Mouse (Mus musculus) forebrain, embryonic 11.5 days (tissue): ENCODE results near the gene Hoxa3. TPM values are rescaled to one million over a fixed set of nuclear protein-coding genes. Genes with fewer than 3 reads are reported as not detected.

ENCODE experiments used
- ATAC-seq: fragments of 200-750 bp; cut with Nextera tagmentation; replicated peaks from 2 replicates; pipeline ENCODE4 v1.8.0; 2017; ENCODE audit warnings: moderate TSS enrichment; ENCODE audit not compliant: low FRiP score
- DNase-seq: peaks from one replicate; pipeline ENCODE4 v3.0.0-alpha.2; 2017; ENCODE audit warnings: low spot score
- H3K27ac ChIP-seq: fragments of 300-500 bp; sonication (generic); 2 replicates; pipeline ENCODE4 v1.5.1; 2014; ENCODE audit warnings: low read depth, low read length
- H3K27me3 ChIP-seq: fragments of 300-500 bp; sonication (generic); 2 replicates; pipeline ENCODE4 v1.6.1; 2014; ENCODE audit warnings: mild to moderate bottlenecking, low read length, mixed read lengths; ENCODE audit not compliant: control insufficient read depth, insufficient read depth
- H3K36me3 ChIP-seq: fragments of 300-500 bp; sonication (generic); 2 replicates; pipeline ENCODE4 v1.6.1; 2014; ENCODE audit warnings: mild to moderate bottlenecking, low read length, moderate library complexity, mixed read lengths; ENCODE audit not compliant: control insufficient read depth, insufficient read depth
- H3K4me1 ChIP-seq: fragments of 300-500 bp; sonication (generic); replicated peaks from 2 replicates; pipeline ENCODE4 v1.6.1; 2014; ENCODE audit warnings: low read length, mixed read lengths; ENCODE audit not compliant: control insufficient read depth, insufficient read depth
- H3K4me2 ChIP-seq: fragments of 300-500 bp; sonication (generic); 2 replicates; pipeline ENCODE4 v1.6.1; 2014; ENCODE audit warnings: low read depth, mild to moderate bottlenecking, low read length, moderate library complexity, mixed read lengths; ENCODE audit not compliant: severe bottlenecking
- H3K4me3 ChIP-seq: fragments of 300-500 bp; sonication (generic); 2 replicates; pipeline ENCODE4 v1.5.1; 2014; ENCODE audit warnings: low read depth, low read length
- H3K9ac ChIP-seq: fragments of 300-500 bp; sonication (generic); 2 replicates; pipeline ENCODE4 v1.6.1; 2014; ENCODE audit warnings: low read length
- H3K9me3 ChIP-seq: fragments of 300-500 bp; sonication (generic); 2 replicates; pipeline ENCODE4 v1.6.1; 2016; ENCODE audit warnings: low read length, mixed read lengths; ENCODE audit not compliant: control insufficient read depth
- WGBS: fragments of 180-500 bp; shearing (Covaris S2); extraction: QIAGEN DNeasy Blood & Tissue Kit; methylation state at CpG from one replicate; pipeline ENCODE4 v1.1.7; 2014; 5-methylcytosine and 5-hydroxymethylcytosine counted together
- polyA plus RNA-seq: library from polyadenylated mRNA; unstranded; fragments of >200 nt; fragmentation: Nextera tagmentation; extraction: Ambion mirVana; gene quantifications from 2 replicates; pipeline ENCODE4 v1.2.1, GENCODE M21; 2014

The Hoxa3 gene
- polyA plus RNA-seq, 1 experiment from 2014 or later = not detected

- 5% methylated on average over 14 of the region's 14 CpGs for WGBS
- Histone ChIP-seq H3K4me3 (no peak overlapping the region), H3K27ac (no peak overlapping the region), H3K27me3 (peaks cover 100% of the 10 kb centered on the region), H3K9me3 (no peaks in the 10 kb centered on the region), H3K9ac (no peak overlapping the region), H3K4me1 (peaks cover 9% of the 10 kb centered on the region), H3K4me2 (no peak overlapping the region), H3K36me3 (no peaks in the 10 kb centered on the region)
- ATAC-seq (no peak), DNase-seq (no peak)
These were observed 5.6 kb upstream of the Hoxa3 start for GRCm38 (mm10) chr6:52218643-52219215.

- H3K27ac ChIP-seq = no peak overlapping the region
- DNase-seq = no peak
- H3K4me1 ChIP-seq = peaks cover 9% of the 10 kb centered on the region
- no peak for ATAC-seq
- no peaks in the 10 kb centered on the region for H3K9me3 ChIP-seq
- H3K36me3 ChIP-seq = no peaks in the 10 kb centered on the region
- no peak overlapping the region for H3K9ac ChIP-seq
- no peak overlapping the region for H3K4me3 ChIP-seq
- H3K4me2 ChIP-seq = no peak overlapping the region
- 2% methylated on average over 23 of the region's 23 CpGs for WGBS
- H3K27me3 ChIP-seq = peaks cover 100% of the 10 kb centered on the region
These were observed 4.9 kb upstream of the Hoxa3 start for GRCm38 (mm10) chr6:52217895-52218642.

- peak overlapping the region; percentile 47 for H3K4me2 ChIP-seq
- H3K9me3 ChIP-seq = no peaks in the 10 kb centered on the region
- peak overlapping the region; percentile 24 for H3K4me3 ChIP-seq
- no peak for ATAC-seq
- H3K4me1 ChIP-seq = peaks cover 9% of the 10 kb centered on the region
- WGBS = under 1% methylated on average over 25 of the region's 25 CpGs
- H3K27ac ChIP-seq = no peak overlapping the region
- peaks cover 100% of the 10 kb centered on the region for H3K27me3 ChIP-seq
- H3K36me3 ChIP-seq = no peaks in the 10 kb centered on the region
- peak; percentile 82 for DNase-seq
- H3K9ac ChIP-seq = no peak overlapping the region
These were observed 4.3 kb upstream of the Hoxa3 start for GRCm38 (mm10) chr6:52217459-52217768.

- H3K9me3 ChIP-seq = no peaks in the 10 kb centered on the region
- H3K27me3 ChIP-seq = peaks cover 100% of the 10 kb centered on the region
- H3K27ac ChIP-seq = no peak overlapping the region
- no peaks in the 10 kb centered on the region for H3K36me3 ChIP-seq
- DNase-seq = peak; percentile 70
- H3K9ac ChIP-seq = no peak overlapping the region
- peaks cover 9% of the 10 kb centered on the region for H3K4me1 ChIP-seq
- peak overlapping the region; percentile 47 for H3K4me2 ChIP-seq
- WGBS = 2% methylated on average over 60 of the region's 60 CpGs
- no peak for ATAC-seq
- peak overlapping the region; percentile 24 for H3K4me3 ChIP-seq
These were observed 3.7 kb upstream of the Hoxa3 start for GRCm38 (mm10) chr6:52216691-52217458.

- Histone ChIP-seq H3K27ac (no peak overlapping the region), H3K4me2 (no peak overlapping the region), H3K36me3 (no peaks in the 10 kb centered on the region), H3K9me3 (no peaks in the 10 kb centered on the region), H3K4me1 (peaks cover 6% of the 10 kb centered on the region), H3K4me3 (no peak overlapping the region), H3K27me3 (peaks cover 100% of the 10 kb centered on the region), H3K9ac (no peak overlapping the region)
- 2% methylated on average over 30 of the region's 30 CpGs for WGBS
- DNase-seq = peak; percentile 54
- ATAC-seq = no peak
These were observed 2.8 kb upstream of the Hoxa3 start for GRCm38 (mm10) chr6:52215771-52216535.

GRCm38 (mm10) chr6:52215070-52215469 is 1.9 kb upstream of the Hoxa3 start:
- no peak overlapping the region for H3K27ac ChIP-seq
- peaks cover 6% of the 10 kb centered on the region; the same call in 1 of the 2 replicates for H3K4me1 ChIP-seq
- WGBS = 12% methylated on average over 3 of the region's 3 CpGs
- no peak for ATAC-seq
- H3K36me3 ChIP-seq = no peaks in the 10 kb centered on the region
- H3K4me3 ChIP-seq = no peak overlapping the region
- H3K9ac ChIP-seq = no peak overlapping the region
- H3K4me2 ChIP-seq = no peak overlapping the region
- H3K27me3 ChIP-seq = peaks cover 99% of the 10 kb centered on the region
- H3K9me3 ChIP-seq = no peaks in the 10 kb centered on the region
- peak; percentile 51 for DNase-seq

GRCm38 (mm10) chr6:52214271-52214670 is 1.1 kb upstream of the Hoxa3 start:
- ATAC-seq = no peak
- DNase-seq = peak; percentile 49
- Histone ChIP-seq H3K27ac (no peak overlapping the region), H3K4me3 (no peak overlapping the region), H3K27me3 (peaks cover 99% of the 10 kb centered on the region), H3K4me1 (peaks cover 6% of the 10 kb centered on the region; the same call in 1 of the 2 replicates), H3K9ac (no peak overlapping the region), H3K9me3 (no peaks in the 10 kb centered on the region), H3K36me3 (no peaks in the 10 kb centered on the region), H3K4me2 (no peak overlapping the region)
- 9% methylated on average over 5 of the region's 5 CpGs for WGBS

GRCm38 (mm10) chr6:52212556-52213118 is 499 bp downstream of the Hoxa3 start:
- peaks cover 99% of the 10 kb centered on the region for H3K27me3 ChIP-seq
- no peak overlapping the region for H3K4me2 ChIP-seq
- peaks cover 11% of the 10 kb centered on the region for H3K4me1 ChIP-seq
- no peak overlapping the region for H3K4me3 ChIP-seq
- DNase-seq (peak; percentile 47), ATAC-seq (no peak)
- H3K36me3 ChIP-seq = no peaks in the 10 kb centered on the region
- WGBS = under 1% methylated on average over 22 of the region's 22 CpGs
- H3K27ac ChIP-seq = no peak overlapping the region
- no peaks in the 10 kb centered on the region for H3K9me3 ChIP-seq
- H3K9ac ChIP-seq = no peak overlapping the region
